Mouse (Mus musculus) ES-Bruce4 (cell line): ENCODE data around the gene Samd14. TPM values are rescaled to one million over a fixed set of nuclear protein-coding genes. Genes with fewer than 3 reads are reported as not detected.
A peak's percentile ranks its signal among the peaks of the same experiment; 100 is the strongest.

Experiments
- H3K27ac ChIP-seq: 2 replicates; pipeline ENCODE4 v1.5.1; 2012; ENCODE audit warnings: low read length, inconsistent platforms; ENCODE audit not compliant: insufficient read depth
- H3K27me3 ChIP-seq: 2 replicates; pipeline ENCODE4 v1.6.1; 2012; ENCODE audit warnings: mild to moderate bottlenecking, low read length, inconsistent platforms; ENCODE audit not compliant: control insufficient read depth, poor library complexity, insufficient read depth, severe bottlenecking
- H3K36me3 ChIP-seq: 2 replicates; pipeline ENCODE4 v1.6.1; 2012; ENCODE audit warnings: inconsistent platforms, mild to moderate bottlenecking, low read length, moderate library complexity; ENCODE audit not compliant: control insufficient read depth, poor library complexity, insufficient read depth, severe bottlenecking
- H3K4me1 ChIP-seq: one replicate; pipeline ENCODE4 v1.8.1; 2011; ENCODE audit warnings: low read length; ENCODE audit not compliant: control insufficient read depth, insufficient read depth
- H3K4me3 ChIP-seq: 2 replicates; pipeline ENCODE4 v1.5.1; 2011; ENCODE audit warnings: low read depth, mild to moderate bottlenecking, low read length
- H3K9ac ChIP-seq: 2 replicates; pipeline ENCODE4 v1.6.1; 2012; ENCODE audit warnings: low read depth, mild to moderate bottlenecking, inconsistent platforms; ENCODE audit not compliant: poor library complexity, severe bottlenecking
- H3K9me3 ChIP-seq: replicated peaks from 2 replicates; pipeline ENCODE4 v1.6.1; 2012; ENCODE audit warnings: mild to moderate bottlenecking, low read length, inconsistent platforms; ENCODE audit not compliant: control insufficient read depth, poor library complexity, insufficient read depth, severe bottlenecking
- CTCF ChIP-seq: IDR thresholded peaks from one replicate; pipeline ENCODE4 v1.8.1; 2011; ENCODE audit warnings: low read depth, low read length
- EP300 ChIP-seq: IDR thresholded peaks from 2 replicates; pipeline ENCODE4 v1.6.1; 2011; ENCODE audit warnings: low read depth, low read length; ENCODE audit not compliant: insufficient read depth
- POLR2A ChIP-seq: IDR thresholded peaks from one replicate; pipeline ENCODE4 v1.8.1; 2011; ENCODE audit warnings: low read length; ENCODE audit not compliant: insufficient read depth
- polyA plus RNA-seq: library from polyadenylated mRNA; stranded (reverse); fragments of >200 nt; gene quantifications from 2 replicates; pipeline ENCODE4 v1.2.4, GENCODE M21; 2011; ENCODE audit warnings: low read depth; ENCODE audit not compliant: missing spikeins, insufficient read depth, insufficient read length

The Samd14 gene
- polyA plus RNA-seq, 1 experiment: 0.30 TPM

GRCm38 (mm10) chr11:95038818-95039655, 29.4 kb downstream of the Samd14 start:
- no peaks in the 10 kb centered on the region for H3K9me3 ChIP-seq
- no peak overlapping the region for H3K27ac ChIP-seq
- H3K27me3 ChIP-seq: no peaks in the 10 kb centered on the region
- TF ChIP-seq POLR2A (no peak), EP300 (no peak), CTCF (no peak)
- no peak overlapping the region for H3K4me3 ChIP-seq
- H3K36me3 ChIP-seq: no peaks in the 10 kb centered on the region
- no peak overlapping the region for H3K9ac ChIP-seq
- H3K4me1 ChIP-seq: no peaks in the 10 kb centered on the region

GRCm38 (mm10) chr11:95039766-95040165, 30.1 kb downstream of the Samd14 start:
- no peaks in the 10 kb centered on the region for H3K36me3 ChIP-seq
- H3K27ac ChIP-seq: no peak overlapping the region
- no peaks in the 10 kb centered on the region for H3K27me3 ChIP-seq
- H3K9ac ChIP-seq: no peak overlapping the region
- no peaks in the 10 kb centered on the region for H3K9me3 ChIP-seq
- no peak for TF ChIP-seq POLR2A
- TF ChIP-seq CTCF: no peak
- TF ChIP-seq EP300: no peak
- H3K4me3 ChIP-seq: no peak overlapping the region
- no peaks in the 10 kb centered on the region for H3K4me1 ChIP-seq

- H3K4me3 ChIP-seq: peak overlapping the region; percentile 79
- H3K27ac ChIP-seq: no peak overlapping the region
- H3K27me3 ChIP-seq: no peaks in the 10 kb centered on the region
- peak overlapping the region; percentile 54 for H3K9ac ChIP-seq
- no peaks in the 10 kb centered on the region for H3K4me1 ChIP-seq
- no peaks in the 10 kb centered on the region for H3K36me3 ChIP-seq
- TF ChIP-seq POLR2A (no peak), CTCF (no peak), EP300 (no peak)
- H3K9me3 ChIP-seq: no peaks in the 10 kb centered on the region
Observed at GRCm38 (mm10) chr11:95040491-95041138, 30.9 kb downstream of the Samd14 start.

GRCm38 (mm10) chr11:95041139-95041609, 31.5 kb downstream of the Samd14 start, which contains the start of gene Pdk2:
Gene Pdk2, minus strand, starts transcription at chr11:95041354.
- Histone ChIP-seq H3K4me3 (peak within 1 kb of the TSS; percentile 79), H3K36me3 (no peaks in the 10 kb centered on the region; the same call in 1 of the 2 replicates), H3K27me3 (no peaks in the 10 kb centered on the region), H3K4me1 (no peaks in the 10 kb centered on the region), H3K9ac (peak within 1 kb of the TSS; percentile 54), H3K27ac (no peak within 1 kb of the TSS), H3K9me3 (no peaks in the 10 kb centered on the region)
- TF ChIP-seq EP300: no peak
- no peak for TF ChIP-seq POLR2A
- TF ChIP-seq CTCF: no peak

- Histone ChIP-seq H3K4me1 (no peaks in the 10 kb centered on the region), H3K27me3 (no peaks in the 10 kb centered on the region), H3K9me3 (no peaks in the 10 kb centered on the region), H3K4me3 (peak overlapping the region; percentile 53), H3K36me3 (no peaks in the 10 kb centered on the region; the same call in 1 of the 2 replicates), H3K9ac (no peak overlapping the region), H3K27ac (no peak overlapping the region)
- no peak for TF ChIP-seq POLR2A
- TF ChIP-seq CTCF: peak; percentile 63
Observed at GRCm38 (mm10) chr11:95042096-95042495, 32.4 kb downstream of the Samd14 start.

- Histone ChIP-seq H3K9me3 (no peaks in the 10 kb centered on the region), H3K4me3 (no peak overlapping the region), H3K27me3 (no peaks in the 10 kb centered on the region), H3K27ac (no peak overlapping the region), H3K4me1 (no peaks in the 10 kb centered on the region), H3K9ac (no peak overlapping the region), H3K36me3 (no peaks in the 10 kb centered on the region; the same call in 1 of the 2 replicates)
- TF ChIP-seq CTCF (no peak), POLR2A (no peak), EP300 (no peak)
Observed at GRCm38 (mm10) chr11:95043060-95043459, 33.4 kb downstream of the Samd14 start.
